Mouse (Mus musculus): Measurements from ENCODE around the gene Phip. TPM values are rescaled to one million over a fixed set of nuclear protein-coding genes. Genes with fewer than 3 reads are reported as not detected.

Gene Phip
- 0.32 and 0.51 TPM in 2 replicates for polyA plus RNA-seq (2012; rRNA removed; ENCODE audit: low replicate concordance)

GRCm38 (mm10) chr9:82975342-82976215 lies at the start of gene Phip:
Gene Phip (minus strand): TSS chr9:82975516.

DNA sequence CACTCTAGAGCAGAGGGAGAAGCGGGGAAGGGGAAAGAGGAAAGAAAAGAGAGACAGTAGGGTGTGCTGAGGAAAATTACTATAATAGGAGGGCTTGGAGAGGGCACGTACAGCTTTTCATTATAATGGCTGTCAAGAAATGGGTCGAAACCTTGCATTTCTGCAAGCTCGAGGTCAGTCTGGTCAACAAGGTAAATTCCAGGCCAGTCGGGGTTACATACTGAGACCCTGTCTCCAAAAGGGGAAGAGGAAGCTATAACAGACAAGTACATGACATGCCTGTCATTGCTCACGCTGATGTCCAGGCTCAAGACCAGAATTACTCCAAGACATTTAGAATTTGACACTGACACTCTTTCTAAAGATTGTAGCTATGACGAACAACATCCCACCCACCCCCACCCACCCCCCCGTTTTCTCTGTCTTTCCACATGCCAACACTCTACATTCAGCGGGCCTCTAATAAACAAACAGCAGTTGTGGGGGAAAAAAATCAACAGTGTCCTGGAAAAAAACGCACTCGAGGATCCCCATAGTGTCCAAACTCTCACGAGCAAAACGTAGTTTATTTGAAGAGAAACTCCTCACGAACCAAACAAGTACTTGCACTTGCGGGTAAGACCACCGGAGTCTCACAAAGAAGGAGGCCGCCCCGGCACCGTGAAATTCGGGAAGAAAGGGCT lies 146.2 kb downstream of the Phip start, which contains the start of gene Irak1bp1:
Irak1bp1 (plus strand) TSS at position 534 of the 683 bp plus-strand sequence.

Other genes with a start within 250 kb of the Phip start
- gene Irak1bp1, start 146.0 kb downstream of the Phip start, polyA plus RNA-seq (2012; rRNA removed; ENCODE audit: low replicate concordance): 4.3 and 6.1 TPM in 2 replicates
- gene Hmgn3, start 171.2 kb upstream of the Phip start, polyA plus RNA-seq (2012; rRNA removed; ENCODE audit: low replicate concordance): 0.21 and 0.74 TPM in 2 replicates

All from duodenum, adult 2 months (tissue).